Mouse (Mus musculus) spleen, adult 2 months (tissue): Measurements from ENCODE around the gene Ints7.

ENCODE experiments used
- CTCF ChIP-seq: fragments of 200-500 bp; IDR thresholded peaks from 2 replicates; pipeline ENCODE4 v1.5.1; 2011; ENCODE audit warnings: mild to moderate bottlenecking, inconsistent platforms; ENCODE audit not compliant: insufficient read depth, insufficient read length, insufficient replicate concordance; ENCODE audit errors: extremely low read depth
- POLR2A ChIP-seq: fragments of 200-500 bp; IDR thresholded peaks from 2 replicates; pipeline ENCODE4 v1.6.1; 2011; ENCODE audit warnings: low read depth, low read length, inconsistent platforms

- TF ChIP-seq CTCF: no peak
- no peak for TF ChIP-seq POLR2A
These were observed 42.2 kb downstream of the Ints7 start for GRCm38 (mm10) chr1:191617589-191617988.
